Mouse (Mus musculus) lung, postnatal 10 days (tissue): ENCODE measurements around the gene Gm49321.
A peak's percentile ranks its signal among the peaks of the same experiment; 100 is the strongest.

Experiments
- DNase-seq: peaks from one replicate; pipeline ENCODE4 v3.0.0; 2021

The Gm49321 gene

DNA sequence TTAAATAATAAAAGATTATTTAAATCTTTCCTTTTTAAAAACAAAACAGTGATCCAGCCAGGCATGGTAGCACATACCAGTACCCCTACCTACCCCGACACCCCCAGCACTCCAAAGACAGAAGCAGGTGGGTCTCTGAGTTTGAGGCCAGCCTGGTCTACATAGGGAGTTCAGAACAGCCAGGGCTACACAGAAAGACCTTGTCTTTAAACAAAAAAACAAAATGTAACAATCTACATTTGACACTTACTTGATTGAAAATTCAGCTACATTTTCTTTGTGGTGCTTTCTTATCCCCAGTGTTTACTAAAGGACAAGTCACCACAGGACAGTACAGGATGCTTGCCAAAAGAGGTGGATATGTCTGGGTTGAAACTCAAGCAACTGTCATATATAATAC is at the start of gene Gm49321:
TSS of gene Gm49321 (plus strand) at position 301 of the 400 bp plus-strand sequence.
- DNase-seq: no peak

DNA sequence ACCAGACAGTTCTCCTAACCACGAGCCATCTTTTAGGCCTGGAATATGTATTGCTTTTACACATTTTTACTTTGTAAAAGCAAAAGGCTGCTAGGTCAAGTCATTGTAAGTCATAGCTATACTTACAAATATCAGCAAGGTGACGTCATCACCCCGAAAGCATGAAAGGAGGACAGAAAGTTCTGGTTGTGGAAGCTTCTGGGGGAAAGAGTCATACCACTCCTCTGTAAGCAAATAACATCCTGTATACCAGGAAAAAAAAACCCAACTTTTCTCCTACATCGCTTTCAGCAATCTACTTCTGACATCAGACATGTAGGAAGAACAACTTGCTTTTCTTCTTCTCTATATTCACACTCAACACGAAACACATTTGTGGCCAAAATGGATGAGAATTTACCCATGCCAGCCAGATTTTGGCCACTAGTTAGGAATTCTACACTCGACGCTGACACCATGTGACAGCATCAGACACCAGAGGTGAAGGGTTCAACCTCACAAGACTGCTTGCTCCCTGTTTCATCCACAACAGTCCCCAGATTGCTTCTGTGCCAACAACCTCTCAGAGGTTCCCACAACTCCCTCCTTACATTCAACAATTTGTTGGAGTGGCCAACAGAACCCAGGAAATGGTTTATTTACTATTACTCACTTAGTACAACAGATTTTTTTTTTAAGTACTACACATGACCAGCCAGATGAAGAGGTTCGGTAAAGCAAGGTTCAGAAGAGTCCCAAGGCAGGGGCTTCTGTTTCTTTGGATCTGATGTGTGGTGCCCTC is 49.3 kb upstream of the Gm49321 start:
- no peak for DNase-seq

DNA sequence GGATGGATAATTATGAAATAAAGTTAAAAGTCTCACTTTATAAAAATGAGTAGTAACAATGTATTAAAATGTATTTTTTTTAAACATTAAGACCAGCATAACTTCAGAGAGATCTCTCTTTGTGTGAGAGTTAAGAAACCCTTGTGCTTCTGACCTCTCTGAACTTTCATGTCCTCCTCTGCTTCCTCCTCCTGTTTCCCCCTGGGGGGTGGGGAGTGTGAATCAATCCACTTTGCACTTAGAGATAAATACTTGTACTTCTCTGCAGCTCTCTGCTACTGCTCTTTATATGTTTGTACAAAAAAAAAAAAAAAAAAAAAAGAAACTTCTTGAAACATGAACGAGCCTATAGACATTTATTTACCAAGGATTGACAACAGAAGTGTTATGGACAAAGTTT is 47.9 kb upstream of the Gm49321 start:
- DNase-seq: no peak

DNA sequence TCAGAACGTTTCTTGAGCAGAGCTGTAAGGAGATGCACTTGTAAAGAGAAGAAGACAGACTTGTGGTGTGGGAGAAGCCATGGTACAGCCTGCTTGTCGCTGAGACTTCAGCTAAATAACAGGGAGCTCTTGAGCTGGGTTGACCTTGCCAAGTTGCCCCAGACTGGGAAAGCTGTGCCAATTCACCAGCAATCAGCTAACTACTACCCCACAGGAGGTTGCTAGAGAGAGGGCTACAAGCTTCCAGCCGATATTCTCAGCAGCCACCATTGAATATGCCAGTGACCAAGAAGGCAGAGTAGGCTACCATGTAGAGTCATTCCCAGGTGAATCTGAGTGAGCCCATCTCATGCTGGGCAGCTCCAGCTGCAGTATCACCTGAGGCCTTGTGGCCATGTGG is 47.4 kb upstream of the Gm49321 start:
- no peak for DNase-seq

DNA sequence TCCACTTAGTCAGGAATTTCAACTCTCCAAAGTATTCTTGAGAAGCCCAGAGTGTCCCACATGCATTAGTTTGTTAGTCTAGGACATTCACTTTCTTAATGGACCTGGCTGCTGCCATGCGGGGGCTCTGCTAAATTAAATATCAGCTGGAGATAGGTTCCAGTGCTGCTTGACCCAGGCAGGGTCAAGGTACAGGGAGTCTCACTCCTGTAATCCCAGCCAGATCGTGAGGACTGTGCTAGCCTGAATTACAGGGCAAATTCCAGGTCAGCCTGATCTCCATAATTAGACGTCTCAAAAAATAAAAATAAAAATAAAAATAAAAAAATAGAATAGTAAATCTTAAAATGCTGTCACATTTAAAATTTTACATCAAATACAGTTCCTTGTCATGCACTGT is 44.8 kb upstream of the Gm49321 start:
- DNase-seq: no peak

DNA sequence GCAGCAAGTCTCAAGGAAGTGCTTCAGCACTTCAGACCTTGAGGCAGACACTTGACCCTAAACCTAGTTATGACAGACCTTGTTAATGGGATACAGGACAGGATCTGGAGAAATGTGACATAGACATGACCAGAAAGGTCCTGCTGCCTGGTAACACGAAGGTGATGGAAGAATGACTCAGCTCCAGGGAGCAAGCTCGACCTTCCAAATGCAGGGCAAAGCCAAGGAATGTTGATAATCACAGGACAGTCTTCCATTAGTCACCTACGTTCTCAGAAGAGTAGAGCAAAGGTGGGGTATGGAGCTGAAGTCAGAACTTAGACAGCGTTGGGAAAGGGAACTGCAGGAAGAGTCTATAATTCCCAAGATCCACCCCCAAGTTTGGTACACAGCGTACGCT is 42.6 kb upstream of the Gm49321 start:
- no peak for DNase-seq

DNA sequence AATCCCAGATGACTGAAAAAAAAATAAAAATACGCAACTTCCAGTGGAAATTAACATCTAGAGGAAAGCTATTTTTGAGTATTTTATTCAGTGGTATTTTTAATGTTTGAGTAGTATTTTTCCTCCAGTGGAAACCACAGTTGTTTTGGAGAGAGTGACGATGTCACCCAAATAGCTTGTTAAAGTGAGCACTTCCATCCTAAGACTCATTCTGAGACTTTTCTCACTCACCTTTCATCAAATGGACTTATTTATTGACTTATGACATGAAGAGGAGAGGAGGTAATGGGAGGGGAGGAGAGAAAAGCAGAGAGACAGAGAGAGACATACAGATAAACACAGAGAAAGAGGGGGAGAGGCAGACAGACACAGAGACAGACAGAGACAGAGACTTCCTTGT is 41.8 kb upstream of the Gm49321 start:
- DNase-seq: no peak

DNA sequence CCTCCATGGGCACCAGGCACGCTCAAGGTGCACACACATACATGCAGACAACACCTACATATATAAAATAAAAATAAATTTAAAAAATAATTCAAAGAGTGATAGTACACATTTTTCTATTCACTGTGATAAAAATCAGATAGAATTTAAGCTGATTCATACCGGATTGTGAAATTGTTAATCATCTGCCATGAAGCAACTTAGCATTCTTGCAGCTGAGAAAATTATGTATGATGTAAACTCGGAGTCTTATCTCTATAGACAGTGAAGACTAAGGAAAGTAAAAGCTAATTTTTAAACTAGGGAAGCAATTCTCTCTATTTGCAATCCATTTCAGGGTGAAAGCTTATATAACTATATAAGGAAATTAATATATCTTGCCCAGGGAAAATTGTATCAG is 41.0 kb upstream of the Gm49321 start:
- no peak for DNase-seq

DNA sequence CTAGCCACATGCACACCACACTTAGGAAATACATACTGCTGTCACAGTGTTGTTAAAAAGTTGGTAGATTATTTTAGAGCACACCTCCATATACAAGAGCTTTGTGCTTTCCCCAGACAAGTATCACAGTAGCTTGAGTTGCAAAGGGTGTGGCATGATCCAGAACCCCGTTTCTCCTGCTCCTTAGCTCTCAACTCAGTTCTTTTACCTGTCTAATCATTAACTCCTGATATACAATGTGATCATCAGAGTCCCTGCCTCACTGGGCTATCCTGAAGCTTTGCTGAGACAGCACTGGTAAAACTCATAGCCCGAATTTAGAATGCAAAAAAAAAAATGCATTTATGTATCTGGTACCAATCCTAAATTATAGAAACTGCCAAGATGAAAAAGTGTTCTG is 39.2 kb upstream of the Gm49321 start:
- DNase-seq: no peak

DNA sequence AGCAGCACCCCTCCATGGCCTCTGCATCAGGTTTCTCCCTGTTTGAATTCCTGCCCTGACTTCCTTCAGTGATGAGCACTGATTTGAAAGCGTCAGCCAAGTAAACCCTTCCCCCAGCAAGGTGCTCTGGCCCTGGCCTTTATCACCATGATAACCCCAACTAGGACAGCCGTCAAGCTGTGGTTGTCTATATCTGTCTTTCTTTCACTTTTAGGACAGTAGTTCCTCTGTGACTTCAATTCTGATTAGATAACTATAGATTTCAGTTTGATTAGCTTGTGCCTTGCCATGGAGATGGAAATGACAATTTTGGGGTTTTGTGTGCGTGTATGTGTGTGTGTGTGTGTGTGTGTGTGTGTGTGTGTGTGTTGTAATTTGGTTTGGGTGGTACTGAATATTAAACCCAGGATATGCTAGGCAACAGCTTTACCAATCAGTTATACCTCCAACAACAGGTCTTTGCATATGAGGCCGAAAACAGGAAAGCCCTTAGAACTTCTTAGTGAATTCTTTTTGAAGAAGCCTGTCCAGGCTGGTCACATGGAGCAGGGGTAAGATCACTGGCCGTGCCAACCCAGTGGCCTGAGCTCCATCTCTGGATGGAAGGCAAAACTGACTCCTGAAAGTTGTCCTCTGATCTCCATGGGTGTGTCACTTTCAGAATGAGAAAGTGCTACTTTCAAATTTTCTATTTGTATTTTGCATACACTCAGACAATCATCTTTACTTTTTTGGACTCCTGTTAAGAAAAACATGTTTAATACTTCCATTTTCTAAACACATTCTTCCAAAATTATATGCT is 33.1 kb upstream of the Gm49321 start:
- DNase-seq: no peak

DNA sequence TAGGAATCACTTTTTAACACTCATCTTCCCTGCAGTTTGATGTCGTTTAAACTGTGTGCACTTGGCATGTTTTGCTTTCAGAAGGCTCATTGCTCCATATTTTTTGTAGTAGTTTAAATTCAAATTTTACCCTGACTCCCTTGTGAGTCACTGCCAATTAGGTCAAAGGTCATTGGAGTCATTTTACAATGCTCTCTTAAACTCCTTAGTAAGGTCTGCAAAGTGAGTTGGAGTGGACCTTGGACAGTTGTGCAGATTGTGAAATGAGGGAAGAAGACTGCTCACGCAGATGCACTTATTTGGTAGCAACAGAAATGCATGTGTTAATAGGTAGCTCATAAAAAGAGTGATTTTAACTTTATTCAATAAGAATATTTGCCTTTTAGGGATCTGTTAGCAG is 32.4 kb upstream of the Gm49321 start:
- DNase-seq: peak; percentile 8

DNA sequence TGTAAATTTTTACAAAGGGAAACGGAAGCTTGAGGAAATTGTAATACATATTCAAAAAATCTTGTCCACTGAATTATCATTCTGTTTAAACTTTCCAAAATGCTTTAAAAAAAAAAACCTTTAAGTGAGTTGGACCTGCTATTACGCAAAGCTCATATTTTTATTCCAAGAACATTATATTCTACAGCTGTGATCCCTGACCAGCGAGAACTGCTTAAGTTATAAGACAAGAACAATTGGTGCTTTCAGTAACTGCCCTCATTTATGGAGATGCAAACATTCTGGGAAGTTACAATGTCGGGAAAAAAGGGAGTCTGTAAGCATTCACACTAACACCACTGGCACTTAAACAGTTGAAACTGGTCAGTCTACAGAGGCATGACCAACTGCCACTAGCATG is 31.9 kb upstream of the Gm49321 start:
- no peak for DNase-seq

DNA sequence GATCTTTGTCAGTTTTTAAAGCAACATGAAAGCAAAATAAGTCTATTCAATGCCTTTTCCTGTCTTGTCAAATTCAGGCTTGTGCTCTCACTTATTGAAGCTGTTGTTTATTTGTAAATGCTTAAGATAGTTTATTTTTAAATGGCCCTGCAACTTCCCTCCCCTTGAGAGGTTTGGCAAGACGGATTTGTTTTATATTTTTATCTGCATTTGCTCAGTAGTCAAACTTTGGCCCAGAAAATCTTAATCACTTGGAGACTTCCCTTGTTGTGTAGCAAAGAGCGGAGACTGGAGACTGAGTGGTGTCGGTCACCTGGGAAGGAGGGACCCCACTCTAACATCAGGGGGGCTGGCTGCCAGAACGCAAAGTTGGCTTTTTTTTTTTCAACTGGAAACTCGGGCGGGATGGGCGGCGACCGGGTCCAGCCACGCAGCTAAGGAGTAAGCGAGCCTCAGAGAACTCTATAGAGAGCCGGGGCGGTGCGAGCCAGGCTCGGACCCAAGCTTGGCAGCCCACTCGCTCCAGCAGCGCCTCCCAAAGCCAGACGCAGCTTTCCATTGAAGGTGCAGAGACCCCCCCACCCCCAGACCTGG is 30.3 kb upstream of the Gm49321 start:
- no peak for DNase-seq

DNA sequence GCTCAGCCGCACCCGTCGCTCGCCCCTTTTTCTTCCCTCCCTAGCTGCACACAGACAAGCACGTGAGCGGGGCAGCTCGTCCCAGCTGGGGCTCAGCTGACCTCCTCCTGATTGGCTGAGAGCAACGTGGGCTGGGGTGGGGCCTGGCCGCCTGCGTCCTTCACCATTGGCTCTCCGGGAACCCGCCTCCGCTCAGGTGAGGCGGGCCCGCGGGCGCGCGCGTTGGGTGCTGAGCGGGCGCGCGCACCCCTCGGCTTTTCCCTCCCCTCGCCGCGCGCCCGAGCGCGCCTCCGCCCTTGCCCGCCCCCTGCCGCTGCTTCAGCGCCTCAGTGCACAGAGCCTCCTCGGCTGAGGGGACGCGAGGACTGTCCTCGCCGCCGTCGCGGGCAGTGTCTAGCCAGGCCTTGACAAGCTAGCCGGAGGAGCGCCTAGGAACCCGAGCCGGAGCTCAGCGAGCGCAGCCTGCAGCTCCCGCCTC is 29.7 kb upstream of the Gm49321 start:
- DNase-seq: peak; percentile 98

DNA sequence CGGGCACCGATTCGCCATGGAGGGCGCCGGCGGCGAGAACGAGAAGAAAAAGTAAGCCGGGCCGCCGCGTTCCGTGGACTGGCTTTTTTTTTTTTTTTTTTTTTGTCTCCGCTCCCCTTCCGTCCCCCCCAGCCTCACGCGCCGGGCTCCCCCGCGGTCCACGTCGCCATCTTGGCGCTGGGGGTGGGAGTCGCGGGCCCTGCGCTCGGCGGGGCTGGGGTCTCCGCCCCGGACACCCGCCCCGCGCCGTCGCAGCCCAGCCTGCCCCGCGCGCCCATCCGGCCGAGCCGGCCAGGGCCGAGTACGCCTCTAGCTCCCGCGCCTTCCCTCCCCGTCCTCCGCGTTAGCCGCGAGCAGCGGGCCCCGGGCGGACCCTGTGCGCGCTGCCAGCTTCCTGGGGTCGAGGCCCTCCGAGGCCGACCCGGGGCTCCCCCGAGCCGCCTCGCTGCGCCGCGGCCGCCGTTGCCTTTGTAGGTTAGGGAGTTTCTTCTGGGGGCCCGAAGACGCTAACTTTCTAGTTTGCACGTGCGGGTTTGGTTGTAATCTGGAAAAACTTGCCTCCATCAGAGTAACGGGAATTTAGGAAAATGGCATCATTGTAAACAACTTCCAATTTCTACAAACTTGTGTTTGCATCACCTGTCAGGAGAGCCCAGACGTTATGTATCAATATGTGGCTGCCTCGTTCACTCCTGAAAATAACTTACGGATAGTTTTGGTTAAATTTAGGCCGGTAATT is 29.0 kb upstream of the Gm49321 start:
- peak; percentile 78 for DNase-seq

DNA sequence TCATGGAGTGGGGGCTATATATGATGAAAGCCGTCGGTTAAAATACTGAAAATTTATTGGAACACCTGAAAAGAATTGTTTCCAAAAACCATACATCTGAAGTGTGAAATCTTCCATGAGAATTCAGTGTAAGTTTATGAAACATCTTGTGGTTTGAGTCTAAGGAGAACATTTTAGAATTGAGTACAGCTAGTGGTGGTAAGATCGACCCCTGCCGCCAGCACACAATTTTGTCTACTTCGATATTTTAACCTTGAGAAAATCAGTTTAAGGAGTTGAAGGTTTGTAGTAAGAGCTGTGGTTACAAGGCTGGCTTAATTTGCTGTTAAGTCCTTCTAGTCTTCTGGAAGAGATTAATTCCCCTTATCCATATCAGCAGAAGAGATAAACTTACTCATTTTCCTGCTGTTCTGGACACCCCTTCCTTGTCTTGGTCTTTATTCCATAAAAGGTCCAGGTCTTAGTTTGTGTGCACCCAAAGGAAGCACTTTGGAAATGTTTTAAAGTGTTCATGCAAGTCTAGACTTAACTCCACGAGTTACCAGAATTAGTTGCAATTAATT is 28.4 kb upstream of the Gm49321 start:
- no peak for DNase-seq

DNA sequence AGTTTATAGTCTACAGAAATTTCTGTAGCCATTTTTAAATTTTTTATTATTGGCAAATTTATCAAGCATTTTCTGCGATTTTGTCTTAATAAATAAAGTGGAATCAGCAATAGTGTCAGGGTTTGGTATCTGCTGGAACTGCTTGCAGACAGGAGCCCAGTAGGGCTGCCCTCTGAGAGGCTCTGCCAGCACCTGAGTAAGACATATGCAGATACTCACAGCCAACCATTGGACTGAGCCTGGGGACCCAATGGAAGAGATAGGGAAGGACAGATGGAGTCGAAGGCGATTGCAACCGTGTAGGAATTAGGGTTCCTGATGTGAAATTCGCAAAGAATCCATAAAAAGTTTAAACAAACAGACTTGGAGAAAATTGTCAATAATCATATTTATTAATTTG is 19.0 kb upstream of the Gm49321 start:
- no peak for DNase-seq

DNA sequence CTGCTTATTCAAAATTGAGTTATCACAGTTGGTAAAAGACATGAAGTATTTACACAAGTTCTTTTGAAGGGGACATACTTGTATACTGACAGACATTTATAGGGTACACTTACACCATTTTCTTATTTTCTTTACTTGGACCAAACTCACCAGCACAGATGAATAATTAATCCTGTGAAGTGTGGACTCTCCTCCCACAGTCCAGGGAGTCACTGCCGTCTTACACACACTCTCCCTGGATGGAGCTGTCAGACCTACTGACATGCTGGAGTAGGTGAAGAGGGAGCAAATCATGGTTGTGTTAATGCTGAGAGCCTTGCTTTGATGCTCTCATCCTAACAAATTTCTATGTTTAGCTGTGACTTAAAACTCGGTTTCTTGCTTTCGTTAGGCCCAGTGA is 7.2 kb upstream of the Gm49321 start:
- no peak for DNase-seq

DNA sequence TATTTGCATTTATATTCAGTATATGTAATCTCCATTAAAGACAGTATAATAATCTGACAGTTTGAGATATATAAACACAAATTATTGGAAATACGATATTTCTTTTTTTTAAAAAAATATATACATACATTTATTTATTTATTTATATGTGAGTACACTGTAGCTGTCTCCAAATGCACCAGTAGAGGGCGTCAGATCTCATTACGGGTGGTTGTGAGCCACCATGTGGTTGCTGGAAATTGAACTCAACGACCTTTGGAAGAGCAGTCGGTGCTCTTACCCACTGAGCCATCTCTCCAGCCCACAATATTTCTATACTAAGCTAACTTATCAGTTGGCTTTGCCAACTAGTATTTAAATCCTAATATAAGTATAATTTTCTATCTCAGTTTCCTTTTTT is 6.2 kb upstream of the Gm49321 start:
- DNase-seq: peak; percentile 41

DNA sequence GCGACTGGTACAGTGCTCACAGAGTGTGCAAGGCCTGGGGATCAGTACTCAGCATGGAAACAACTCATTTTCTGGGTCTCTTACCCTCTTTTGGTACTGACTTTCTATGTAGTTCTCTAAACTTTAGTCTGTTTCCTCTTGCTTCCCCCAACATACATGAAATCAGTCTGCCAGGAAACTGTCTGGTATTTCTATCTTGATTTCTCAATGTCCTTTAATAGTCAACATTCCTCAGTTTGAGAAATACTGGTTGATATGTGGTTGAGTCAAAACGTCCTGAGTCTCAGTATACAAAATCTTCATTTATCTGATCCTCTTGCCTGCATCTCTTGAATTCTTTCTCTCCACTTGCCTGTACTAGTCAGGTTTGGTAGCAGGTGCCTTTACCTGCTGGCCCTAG is 2.9 kb upstream of the Gm49321 start:
- DNase-seq: no peak

DNA sequence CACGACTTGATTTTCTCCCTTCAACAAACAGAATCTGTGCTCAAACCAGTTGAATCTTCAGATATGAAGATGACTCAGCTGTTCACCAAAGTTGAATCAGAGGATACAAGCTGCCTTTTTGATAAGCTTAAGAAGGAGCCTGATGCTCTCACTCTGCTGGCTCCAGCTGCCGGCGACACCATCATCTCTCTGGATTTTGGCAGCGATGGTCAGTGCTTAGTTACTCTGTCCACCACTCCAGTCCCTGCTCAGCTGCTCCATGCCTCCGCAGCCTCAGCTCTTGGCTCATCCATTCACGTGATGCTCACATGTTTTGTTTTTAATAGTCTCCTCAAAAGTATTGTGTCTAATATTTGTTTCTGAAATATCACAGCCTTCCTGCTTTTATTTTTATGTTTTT is 2.1 kb downstream of the Gm49321 start:
- DNase-seq: no peak

DNA sequence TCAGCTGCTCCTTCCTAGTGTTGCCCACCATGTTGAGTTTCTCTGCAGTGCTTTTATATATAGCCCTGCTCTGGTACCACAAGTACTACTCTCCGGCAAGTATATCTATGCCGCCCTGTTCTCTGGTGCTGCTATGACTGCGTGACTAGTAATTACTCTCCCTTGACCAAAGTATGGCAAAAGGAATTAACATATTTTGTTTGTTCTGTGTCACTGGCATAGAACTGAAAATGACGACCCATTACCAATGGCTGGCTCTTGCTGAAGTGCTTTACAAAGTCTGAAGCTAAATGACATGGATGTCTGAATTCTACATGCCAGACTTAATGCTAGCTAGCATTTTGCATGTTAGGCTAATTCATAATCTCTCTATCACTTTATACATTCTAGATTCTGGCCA is 11.0 kb downstream of the Gm49321 start:
- no peak for DNase-seq
